Mouse (Mus musculus) neural tube, embryonic 15.5 days (tissue): ENCODE results near the gene Nlrp6. TPM values are rescaled to one million over a fixed set of nuclear protein-coding genes. Genes with fewer than 3 reads are reported as not detected.

Source experiments
- ATAC-seq: fragments of 200-750 bp; cut with Nextera tagmentation; 2 replicates; pipeline ENCODE4 v1.8.0; 2017; ENCODE audit warnings: mild to moderate bottlenecking, moderate TSS enrichment, moderate library complexity; ENCODE audit not compliant: low FRiP score
- H3K27ac ChIP-seq: fragments of 300-500 bp; sonication (generic); replicated peaks from 2 replicates; pipeline ENCODE4 v1.5.1; 2015; ENCODE audit warnings: mild to moderate bottlenecking, inconsistent platforms
- H3K27me3 ChIP-seq: fragments of 300-500 bp; sonication (generic); replicated peaks from 2 replicates; pipeline ENCODE4 v1.6.1; 2015; ENCODE audit warnings: inconsistent platforms
- H3K36me3 ChIP-seq: fragments of 300-500 bp; sonication (generic); 2 replicates; pipeline ENCODE4 v1.6.1; 2015; ENCODE audit warnings: inconsistent platforms
- H3K4me1 ChIP-seq: fragments of 300-500 bp; sonication (generic); 2 replicates; pipeline ENCODE4 v1.6.1; 2015; ENCODE audit warnings: inconsistent platforms
- H3K4me2 ChIP-seq: fragments of 300-500 bp; sonication (generic); 2 replicates; pipeline ENCODE4 v1.6.1; 2015; ENCODE audit warnings: inconsistent platforms, mild to moderate bottlenecking, moderate library complexity
- H3K4me3 ChIP-seq: fragments of 300-500 bp; sonication (generic); replicated peaks from 2 replicates; pipeline ENCODE4 v1.5.1; 2015; ENCODE audit warnings: mild to moderate bottlenecking, inconsistent platforms
- H3K9ac ChIP-seq: fragments of 300-500 bp; sonication (generic); replicated peaks from 2 replicates; pipeline ENCODE4 v1.6.1; 2015; ENCODE audit warnings: mild to moderate bottlenecking, inconsistent platforms
- H3K9me3 ChIP-seq: fragments of 300-500 bp; sonication (generic); replicated peaks from 2 replicates; pipeline ENCODE4 v1.6.1; 2016; ENCODE audit warnings: inconsistent platforms
- WGBS: fragments of 180-500 bp; shearing (Covaris S2); methylation state at CpG from one replicate; pipeline ENCODE4 v1.1.7; 2015; ENCODE audit warnings: mixed read lengths; 5-methylcytosine and 5-hydroxymethylcytosine counted together
- polyA plus RNA-seq: library from polyadenylated mRNA; unstranded; fragments of >200 nt; fragmentation: Nextera tagmentation; extraction: Ambion mirVana; gene quantifications from 2 replicates; pipeline ENCODE4 v1.2.1, GENCODE M21; 2015

Nlrp6 gene
- polyA plus RNA-seq, 1 experiment from 2014 or later: 0.67 TPM

GRCm38 (mm10) chr7:140897863-140898262 is 22.8 kb upstream of the Nlrp6 start:
- no peak overlapping the region for H3K27ac ChIP-seq
- peaks cover 58% of the 10 kb centered on the region for H3K36me3 ChIP-seq
- 93% methylated on average over 7 of the region's 7 CpGs for WGBS
- no peak overlapping the region for H3K9ac ChIP-seq
- no peaks in the 10 kb centered on the region for H3K9me3 ChIP-seq
- no peak overlapping the region for H3K4me2 ChIP-seq
- no peaks in the 10 kb centered on the region for H3K27me3 ChIP-seq
- no peak overlapping the region for H3K4me3 ChIP-seq
- ATAC-seq: no peak
- H3K4me1 ChIP-seq: 0 out of 2 replicates have a peak, but pooled peaks cover under 1% of the 10 kb centered on the region

- ATAC-seq: no peak
- Histone ChIP-seq H3K27ac (no peak overlapping the region; the same call in 1 of the 2 replicates), H3K4me2 (no peak overlapping the region), H3K4me1 (peaks cover 7% of the 10 kb centered on the region; the same call in 1 of the 2 replicates), H3K36me3 (peaks cover 48% of the 10 kb centered on the region), H3K9ac (no peak overlapping the region), H3K9me3 (no peaks in the 10 kb centered on the region), H3K4me3 (no peak overlapping the region), H3K27me3 (no peaks in the 10 kb centered on the region)
- 79% methylated on average over 3 of the region's 3 CpGs for WGBS
Observed at GRCm38 (mm10) chr7:140899121-140899520, 21.6 kb upstream of the Nlrp6 start.

- Histone ChIP-seq H3K27me3 (no peaks in the 10 kb centered on the region), H3K4me3 (no peak within 1 kb of the TSS), H3K27ac (no peak within 1 kb of the TSS), H3K9me3 (no peaks in the 10 kb centered on the region), H3K36me3 (peaks cover 39% of the 10 kb centered on the region), H3K4me1 (peaks cover 7% of the 10 kb centered on the region; the same call in 1 of the 2 replicates), H3K4me2 (no peak within 1 kb of the TSS), H3K9ac (no peak within 1 kb of the TSS)
- ATAC-seq: no peak
- WGBS: 81% methylated on average over 10 of the region's 10 CpGs
Observed at GRCm38 (mm10) chr7:140900220-140900619, 20.5 kb upstream of the Nlrp6 start, which contains the start of gene Cox8b. Gene Cox8b, minus strand, starts transcription at chr7:140900446.

GRCm38 (mm10) chr7:140902036-140902875 is 18.4 kb upstream of the Nlrp6 start:
- 80% methylated on average over 15 of the region's 15 CpGs for WGBS
- no peak for ATAC-seq
- H3K9ac ChIP-seq: no peak overlapping the region

GRCm38 (mm10) chr7:140903212-140903611 is 17.5 kb upstream of the Nlrp6 start:
- H3K4me2 ChIP-seq: no peak overlapping the region
- H3K9me3 ChIP-seq: no peaks in the 10 kb centered on the region
- peak; percentile 63 for ATAC-seq
- no peak overlapping the region for H3K9ac ChIP-seq
- no peaks in the 10 kb centered on the region for H3K27me3 ChIP-seq
- H3K36me3 ChIP-seq: peaks cover 14% of the 10 kb centered on the region
- WGBS: 24% methylated on average over 13 of the region's 13 CpGs
- H3K27ac ChIP-seq: no peak overlapping the region
- peaks cover 7% of the 10 kb centered on the region; the same call in 1 of the 2 replicates for H3K4me1 ChIP-seq
- H3K4me3 ChIP-seq: no peak overlapping the region

More at GRCm38 (mm10) chr7:140902036-140902875, 18.4 kb upstream of the Nlrp6 start:
- Histone ChIP-seq H3K27me3 (no peaks in the 10 kb centered on the region), H3K4me3 (no peak overlapping the region), H3K9me3 (no peaks in the 10 kb centered on the region), H3K4me2 (no peak overlapping the region), H3K27ac (no peak overlapping the region), H3K4me1 (peaks cover 7% of the 10 kb centered on the region; the same call in 1 of the 2 replicates), H3K36me3 (peaks cover 23% of the 10 kb centered on the region)

- peaks cover 12% of the 10 kb centered on the region for H3K4me1 ChIP-seq
- H3K27ac ChIP-seq: no peak overlapping the region
- H3K9me3 ChIP-seq: no peaks in the 10 kb centered on the region
- H3K36me3 ChIP-seq: no peaks in the 10 kb centered on the region
- no peak overlapping the region for H3K4me2 ChIP-seq
- no peak overlapping the region for H3K9ac ChIP-seq
- 91% methylated on average over 2 of the region's 2 CpGs for WGBS
- no peaks in the 10 kb centered on the region for H3K27me3 ChIP-seq
- H3K4me3 ChIP-seq: no peak overlapping the region
- ATAC-seq: no peak
Observed at GRCm38 (mm10) chr7:140905642-140906081, 15.0 kb upstream of the Nlrp6 start.

- Histone ChIP-seq H3K4me2 (no peak overlapping the region), H3K9ac (no peak overlapping the region), H3K27me3 (no peaks in the 10 kb centered on the region), H3K9me3 (no peaks in the 10 kb centered on the region), H3K4me1 (peaks cover 12% of the 10 kb centered on the region), H3K4me3 (no peak overlapping the region), H3K27ac (no peak overlapping the region), H3K36me3 (no peaks in the 10 kb centered on the region)
- ATAC-seq: no peak
- 84% methylated on average over 13 of the region's 13 CpGs for WGBS
Observed at GRCm38 (mm10) chr7:140907131-140907530, 13.6 kb upstream of the Nlrp6 start.

- ATAC-seq: no peak
- no peak overlapping the region for H3K4me3 ChIP-seq
- H3K27ac ChIP-seq: no peak overlapping the region
- H3K4me2 ChIP-seq: no peak overlapping the region
- H3K9me3 ChIP-seq: no peaks in the 10 kb centered on the region
- H3K27me3 ChIP-seq: no peaks in the 10 kb centered on the region
- no peak overlapping the region for H3K9ac ChIP-seq
- 86% methylated on average over 7 of the region's 7 CpGs for WGBS
- H3K4me1 ChIP-seq: peaks cover 12% of the 10 kb centered on the region
- H3K36me3 ChIP-seq: no peaks in the 10 kb centered on the region
Observed at GRCm38 (mm10) chr7:140907697-140908096, 13.0 kb upstream of the Nlrp6 start.

GRCm38 (mm10) chr7:140908181-140908580 is 12.5 kb upstream of the Nlrp6 start:
- Histone ChIP-seq H3K27me3 (no peaks in the 10 kb centered on the region), H3K4me1 (peaks cover 8% of the 10 kb centered on the region), H3K4me3 (no peak overlapping the region), H3K9me3 (no peaks in the 10 kb centered on the region), H3K4me2 (no peak overlapping the region), H3K27ac (no peak overlapping the region), H3K36me3 (no peaks in the 10 kb centered on the region), H3K9ac (no peak overlapping the region)
- 49% methylated on average over 7 of the region's 7 CpGs for WGBS
- ATAC-seq: no peak

GRCm38 (mm10) chr7:140908634-140909107 is 12.0 kb upstream of the Nlrp6 start:
- Histone ChIP-seq H3K4me1 (peaks cover 5% of the 10 kb centered on the region), H3K4me2 (peak overlapping the region; percentile 85), H3K9ac (peak overlapping the region; percentile 43; the same call in 1 of the 2 replicates), H3K36me3 (no peaks in the 10 kb centered on the region), H3K27ac (no peak overlapping the region), H3K4me3 (peak overlapping the region; percentile 43), H3K27me3 (no peaks in the 10 kb centered on the region), H3K9me3 (no peaks in the 10 kb centered on the region)
- 0 out of 2 replicates have a peak, but pooled peaks have one; percentile 53 for ATAC-seq
- 2% methylated on average over 19 of the region's 19 CpGs for WGBS

- no peaks in the 10 kb centered on the region for H3K27me3 ChIP-seq
- H3K9me3 ChIP-seq: no peaks in the 10 kb centered on the region
- H3K4me1 ChIP-seq: peaks cover 5% of the 10 kb centered on the region
- no peak overlapping the region for H3K27ac ChIP-seq
- 69% methylated on average over 3 of the region's 3 CpGs for WGBS
- no peak overlapping the region for H3K4me2 ChIP-seq
- no peak for ATAC-seq
- H3K9ac ChIP-seq: no peak overlapping the region
- no peaks in the 10 kb centered on the region for H3K36me3 ChIP-seq
- no peak overlapping the region for H3K4me3 ChIP-seq
Observed at GRCm38 (mm10) chr7:140912293-140912692, 8.4 kb upstream of the Nlrp6 start.
